ENCODE assay signal across 8 mouse cellular contexts in genomic region chr4:155086108-155087024, GRCm38 (mm10). TPM values are rescaled to one million over a fixed set of nuclear protein-coding genes. Genes with fewer than 3 reads are reported as not detected.
DNase-seq lines count a peak whose midpoint lies in the region; ATAC-seq and TF ChIP-seq lines count a peak whose summit lies in the region.

Rer1 (minus strand) TSS chr4:155086382.
Morn1 (plus strand) TSS chr4:155086577.

- WGBS in bone marrow, adult 2 months: under 1% methylated on average over 85 of the region's 85 CpGs
- WGBS in embryonic facial prominence, embryonic 15.5 days: under 1% methylated on average over 79 of the region's 85 CpGs
- WGBS in limb, embryonic 14.5 days: under 1% methylated on average over 64 of the region's 85 CpGs
- WGBS in midbrain, postnatal 0 days: under 1% methylated on average over 77 of the region's 85 CpGs

- H3K36me3 ChIP-seq in embryonic facial prominence, embryonic 15.5 days: peaks cover 15% of the 10 kb centered on the region
- H3K36me3 ChIP-seq in limb, embryonic 14.5 days (ENCODE audit: control insufficient read depth, insufficient read depth, low read length): peaks cover 37% of the 10 kb centered on the region
- peaks cover 14% of the 10 kb centered on the region; the same call in 1 of the 2 replicates for H3K36me3 ChIP-seq in midbrain, postnatal 0 days (ENCODE audit: insufficient read depth, low read length)

- no peak for TF ChIP-seq CTCF in bone marrow, adult 2 months (IDR thresholded peaks at IDR 0.05; ENCODE audit: control insufficient read depth, insufficient read depth, low read length)
- TF ChIP-seq CTCF in midbrain, postnatal 0 days (IDR thresholded peaks at IDR 0.05): no peak

- no peaks in the 10 kb centered on the region for H3K27me3 ChIP-seq in embryonic facial prominence, embryonic 15.5 days
- H3K27me3 ChIP-seq in limb, embryonic 14.5 days (ENCODE audit: control insufficient read depth, insufficient read depth, low read length): no peaks in the 10 kb centered on the region
- H3K27me3 ChIP-seq in midbrain, postnatal 0 days (ENCODE audit: insufficient read depth, low read length): no peaks in the 10 kb centered on the region

- peak; percentile 98 for ATAC-seq in embryonic facial prominence, embryonic 15.5 days (ENCODE audit: insufficient number of reproducible peaks, low FRiP score, low TSS enrichment, low read depth)
- peak; percentile 98 for ATAC-seq in limb, embryonic 14.5 days (ENCODE audit: low FRiP score, low read depth)
- ATAC-seq in midbrain, postnatal 0 days (ENCODE audit: low FRiP score): peak; percentile 97

- H3K9ac ChIP-seq in embryonic facial prominence, embryonic 15.5 days: peak within 1 kb of the TSS; percentile 93
- H3K9ac ChIP-seq in limb, embryonic 14.5 days (ENCODE audit: low read depth, low read length, severe bottlenecking): peak within 1 kb of the TSS; percentile 91
- H3K9ac ChIP-seq in midbrain, postnatal 0 days (replicated peaks; ENCODE audit: low read length, poor library complexity, severe bottlenecking): peak within 1 kb of the TSS; percentile 91

- H3K9me3 ChIP-seq in embryonic facial prominence, embryonic 15.5 days (replicated peaks): no peaks in the 10 kb centered on the region
- H3K9me3 ChIP-seq in limb, embryonic 14.5 days (ENCODE audit: control insufficient read depth, low read length): no peaks in the 10 kb centered on the region
- H3K9me3 ChIP-seq in midbrain, postnatal 0 days (ENCODE audit: low read length): no peaks in the 10 kb centered on the region

- peak within 1 kb of the TSS; percentile 83 for H3K4me2 ChIP-seq in embryonic facial prominence, embryonic 15.5 days (replicated peaks)
- peak within 1 kb of the TSS; percentile 95 for H3K4me2 ChIP-seq in limb, embryonic 14.5 days (replicated peaks; ENCODE audit: low read depth, low read length, severe bottlenecking)
- H3K4me2 ChIP-seq in midbrain, postnatal 0 days (ENCODE audit: low read depth, low read length, poor library complexity, severe bottlenecking): peak within 1 kb of the TSS; percentile 79

- peak within 1 kb of the TSS; percentile 96 for H3K27ac ChIP-seq in bone marrow, adult 2 months (ENCODE audit: control insufficient read depth, insufficient read depth, low read depth, low read length, poor library complexity)
- H3K27ac ChIP-seq in embryonic facial prominence, embryonic 15.5 days (replicated peaks): peak within 1 kb of the TSS; percentile 96
- H3K27ac ChIP-seq in limb, embryonic 14.5 days (replicated peaks; ENCODE audit: low read depth, low read length): peak within 1 kb of the TSS; percentile 91
- H3K27ac ChIP-seq in midbrain, postnatal 0 days (ENCODE audit: low read depth, low read length): peak within 1 kb of the TSS; percentile 86

- TF ChIP-seq POLR2A in bone marrow, adult 2 months (IDR thresholded peaks at IDR 0.05; ENCODE audit: borderline replicate concordance, control insufficient read depth, low read depth, low read length): peak; percentile 92
- peak; percentile 47; the same call in 1 of the 2 replicates for TF ChIP-seq POLR2A in limb, embryonic 14.5 days (IDR thresholded peaks at IDR 0.05; ENCODE audit: borderline replicate concordance, extremely low read depth, insufficient read depth, insufficient read length)

- peaks cover 9% of the 10 kb centered on the region for H3K4me1 ChIP-seq in bone marrow, adult 2 months (ENCODE audit: control insufficient read depth, insufficient read depth, low read length)
- H3K4me1 ChIP-seq in embryonic facial prominence, embryonic 15.5 days: peaks cover 32% of the 10 kb centered on the region
- H3K4me1 ChIP-seq in limb, embryonic 14.5 days (ENCODE audit: control insufficient read depth, insufficient read depth, low read length): peaks cover 18% of the 10 kb centered on the region
- peaks cover 10% of the 10 kb centered on the region for H3K4me1 ChIP-seq in midbrain, postnatal 0 days (ENCODE audit: insufficient read depth, low read length)

- peak within 1 kb of the TSS; percentile 100 for H3K4me3 ChIP-seq in bone marrow, adult 2 months (replicated peaks; ENCODE audit: control insufficient read depth, low read depth, low read length)
- peak within 1 kb of the TSS; percentile 98 for H3K4me3 ChIP-seq in embryonic facial prominence, embryonic 15.5 days (replicated peaks)
- H3K4me3 ChIP-seq in limb, embryonic 14.5 days (replicated peaks; ENCODE audit: low read length): peak within 1 kb of the TSS; percentile 92
- H3K4me3 ChIP-seq in midbrain, postnatal 0 days (ENCODE audit: low read depth, low read length): peak within 1 kb of the TSS; percentile 89

- DNase-seq in 416B (ENCODE audit: low read depth): peak; percentile 99
- peak; percentile 100 for DNase-seq in heart, adult 8-10 months (ENCODE audit: low spot score)
- peak; percentile 100 for DNase-seq in kidney, adult 9 months
- peak; percentile 99 for DNase-seq in limb, embryonic 14.5 days (ENCODE audit: low spot score)
- DNase-seq in midbrain, postnatal 0 days (ENCODE audit: low spot score): peak; percentile 100
- peak; percentile 97 to 99 for DNase-seq in spleen, postnatal 14 days (ENCODE audit: low spot score in 2 of 2)

RNA-seq across cellular contexts. Expression of gene Rer1, which starts in this region (rescaled TPM):
- polyA plus RNA-seq in bone marrow, adult 2 months (2011; ENCODE audit: insufficient read depth, insufficient read length, low replicate concordance, missing spikeins): 41.1 and 55.8 TPM in 2 replicates
- polyA plus RNA-seq in embryonic facial prominence, embryonic 15.5 days (2015; fragmentation: Nextera tagmentation; extraction: Ambion mirVana): 157 and 164 TPM in 2 replicates
- total RNA-seq in heart, adult 8-10 months (2022): 10 to 100 TPM; 64.2 to 73.4 (median 68.4) TPM
- 121 and 129 TPM in 2 replicates for polyA plus RNA-seq in limb, embryonic 14.5 days (2012; rRNA removed)
- polyA plus RNA-seq in limb, embryonic 14.5 days (2014; fragmentation: Nextera tagmentation; extraction: Ambion mirVana): 173 and 175 TPM in 2 replicates
- 91.4 and 104 TPM in 2 replicates for total RNA-seq in midbrain, postnatal 0 days (2014; rRNA removed)
- polyA plus RNA-seq in midbrain, postnatal 0 days (2015; fragmentation: Nextera tagmentation; extraction: Ambion mirVana): 132 and 133 TPM in 2 replicates

RNA-seq across cellular contexts. Expression of gene Morn1, which starts in this region (rescaled TPM):
- 2.0 and 6.5 TPM in 2 replicates for polyA plus RNA-seq in bone marrow, adult 2 months (2011; ENCODE audit: insufficient read depth, insufficient read length, low replicate concordance, missing spikeins)
- 7.7 and 8.7 TPM in 2 replicates for polyA plus RNA-seq in embryonic facial prominence, embryonic 15.5 days (2015; fragmentation: Nextera tagmentation; extraction: Ambion mirVana)
- total RNA-seq in heart, adult 8-10 months (2022): 1 to 10 TPM in 3 of 4 experiments, under 1 TPM in 1; 0.60 to 4.4 (median 1.8) TPM
- 6.5 and 7.9 TPM in 2 replicates for polyA plus RNA-seq in limb, embryonic 14.5 days (2012; rRNA removed)
- polyA plus RNA-seq in limb, embryonic 14.5 days (2014; fragmentation: Nextera tagmentation; extraction: Ambion mirVana): 4.5 and 4.7 TPM in 2 replicates
- total RNA-seq in midbrain, postnatal 0 days (2014; rRNA removed): 3.3 and 8.5 TPM in 2 replicates
- 8.6 and 8.9 TPM in 2 replicates for polyA plus RNA-seq in midbrain, postnatal 0 days (2015; fragmentation: Nextera tagmentation; extraction: Ambion mirVana)

Comparison
In these comparisons a context has a peak if more than half of its experiments do, and no peak if none do; other contexts are left out.
1. Peak in every context shown above with its lines: DNase-seq, ATAC-seq, H3K4me3 ChIP-seq and H3K27ac ChIP-seq.